Mouse (Mus musculus) embryonic fibroblast, embryonic 13.5 days (primary cell): ENCODE results near the gene Vdr. TPM values are rescaled to one million over a fixed set of nuclear protein-coding genes. Genes with fewer than 3 reads are reported as not detected.

ENCODE experiments used
- H3K27ac ChIP-seq: 2 replicates; pipeline ENCODE4 v1.5.1; 2012; ENCODE audit warnings: low read length, control low read depth, inconsistent platforms; ENCODE audit not compliant: insufficient read depth
- H3K4me1 ChIP-seq: 2 replicates; pipeline ENCODE4 v1.6.1; 2011; ENCODE audit warnings: low read length; ENCODE audit not compliant: control insufficient read depth, insufficient read depth
- H3K4me3 ChIP-seq: 2 replicates; pipeline ENCODE4 v1.5.1; 2011; ENCODE audit warnings: mild to moderate bottlenecking, control low read depth, low read length; ENCODE audit not compliant: insufficient read depth
- CTCF ChIP-seq: IDR thresholded peaks from 2 replicates; pipeline ENCODE4 v1.5.1; 2011; ENCODE audit warnings: mild to moderate bottlenecking, control low read depth, low read length, moderate library complexity, borderline replicate concordance; ENCODE audit not compliant: insufficient read depth
- POLR2A ChIP-seq: IDR thresholded peaks from 2 replicates; pipeline ENCODE4 v1.6.1; 2011; ENCODE audit warnings: low read depth, mild to moderate bottlenecking, control low read depth, low read length, moderate library complexity
- polyA plus RNA-seq: library from polyadenylated mRNA; stranded (reverse); fragments of >200 nt; gene quantifications from 2 replicates; pipeline ENCODE4 v1.2.4, GENCODE M21; 2011; ENCODE audit warnings: low read depth; ENCODE audit not compliant: missing spikeins, insufficient read length

Gene Vdr
- polyA plus RNA-seq, 1 experiment: 4.8 TPM

- H3K4me1 ChIP-seq: peaks cover 19% of the 10 kb centered on the region
- TF ChIP-seq CTCF (no peak), POLR2A (no peak; the same call in none of the 2 replicates)
- peak overlapping the region; percentile 97 for H3K4me3 ChIP-seq
- peak overlapping the region; percentile 97 for H3K27ac ChIP-seq
Observed at GRCm38 (mm10) chr15:97831987-97832640, 78.3 kb downstream of the Vdr start.

DNA sequence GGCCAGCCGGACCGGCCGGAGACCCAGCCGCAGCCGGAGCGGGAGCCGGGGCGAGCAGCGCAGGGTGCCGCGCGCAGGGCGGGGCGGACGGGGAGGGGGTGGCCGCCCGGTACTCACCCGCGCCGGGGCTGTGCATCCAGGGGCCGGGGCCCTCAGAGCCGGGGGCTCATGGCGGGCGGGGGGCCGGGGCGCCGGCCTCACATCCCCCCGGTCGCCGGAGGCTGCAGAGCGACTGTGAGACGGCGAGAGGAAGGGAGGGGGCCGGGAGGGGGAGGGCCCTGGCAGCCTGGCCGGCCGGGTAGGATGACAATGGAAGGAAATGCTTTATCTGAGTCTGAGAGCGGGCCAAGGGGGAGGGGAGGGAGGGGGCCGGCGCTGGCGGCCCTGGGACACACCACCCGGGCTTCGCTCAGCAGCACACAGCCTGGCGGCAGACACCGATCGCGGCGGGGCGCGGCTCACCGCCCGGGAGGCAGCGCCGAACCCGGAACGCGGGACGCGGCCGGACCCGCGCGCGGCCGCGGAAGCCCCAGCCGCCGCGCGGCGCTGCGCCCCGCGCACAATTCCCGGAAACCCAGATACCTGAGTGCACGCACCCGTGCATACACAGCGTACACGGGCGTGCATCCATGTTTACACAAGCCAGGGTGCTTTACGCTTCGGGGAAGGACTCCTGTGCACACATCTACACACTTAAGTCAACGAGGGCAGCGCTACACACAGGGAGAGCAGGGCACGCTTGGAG is 79.0 kb downstream of the Vdr start:
- H3K4me3 ChIP-seq: peak overlapping the region; percentile 97
- H3K27ac ChIP-seq: peak overlapping the region; percentile 97
- peaks cover 24% of the 10 kb centered on the region for H3K4me1 ChIP-seq
- peak; percentile 63 for TF ChIP-seq POLR2A
- no peak for TF ChIP-seq CTCF

DNA sequence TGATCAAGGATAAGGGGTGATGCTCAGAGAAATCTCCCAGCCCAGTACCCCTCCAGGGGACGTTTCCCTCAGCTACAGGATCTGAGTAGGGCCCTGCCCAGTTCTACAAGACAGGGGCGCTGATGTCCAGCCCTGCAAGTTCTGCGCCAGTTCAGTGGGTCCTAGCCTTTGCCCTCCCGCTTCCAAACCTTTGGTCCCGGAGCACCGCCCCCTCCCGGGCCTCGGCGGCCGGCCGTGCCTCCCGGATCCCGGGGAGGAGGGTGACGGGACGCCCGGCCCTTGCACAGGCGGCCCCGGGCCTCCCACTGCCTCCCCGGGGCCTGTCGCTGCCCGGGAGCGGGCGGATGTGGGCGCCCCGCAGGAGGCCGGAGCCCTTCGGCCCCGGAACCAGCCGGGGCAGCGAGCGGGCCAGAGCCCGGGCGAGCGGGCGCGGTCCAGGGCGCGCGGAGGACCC is 79.6 kb downstream of the Vdr start:
- Histone ChIP-seq H3K4me3 (peak overlapping the region; percentile 97), H3K27ac (peak overlapping the region; percentile 86), H3K4me1 (peaks cover 24% of the 10 kb centered on the region)
- TF ChIP-seq POLR2A (no peak; the same call in 1 of the 2 replicates), CTCF (no peak)

- Histone ChIP-seq H3K27ac (peak overlapping the region; percentile 86), H3K4me1 (peaks cover 24% of the 10 kb centered on the region)
- TF ChIP-seq CTCF: no peak
- TF ChIP-seq POLR2A: 0 out of 2 replicates have a peak, but pooled peaks have one; percentile 9
Observed at GRCm38 (mm10) chr15:97830253-97830787, 80.1 kb downstream of the Vdr start.

GRCm38 (mm10) chr15:97829432-97829831 is 81.0 kb downstream of the Vdr start:
- H3K4me1 ChIP-seq: peaks cover 29% of the 10 kb centered on the region
- H3K4me3 ChIP-seq: peak overlapping the region; percentile 97
- TF ChIP-seq CTCF (no peak), POLR2A (no peak)
- H3K27ac ChIP-seq: peak overlapping the region; percentile 20

More at GRCm38 (mm10) chr15:97830253-97830787, 80.1 kb downstream of the Vdr start:
- H3K4me3 ChIP-seq: peak overlapping the region; percentile 97

DNA sequence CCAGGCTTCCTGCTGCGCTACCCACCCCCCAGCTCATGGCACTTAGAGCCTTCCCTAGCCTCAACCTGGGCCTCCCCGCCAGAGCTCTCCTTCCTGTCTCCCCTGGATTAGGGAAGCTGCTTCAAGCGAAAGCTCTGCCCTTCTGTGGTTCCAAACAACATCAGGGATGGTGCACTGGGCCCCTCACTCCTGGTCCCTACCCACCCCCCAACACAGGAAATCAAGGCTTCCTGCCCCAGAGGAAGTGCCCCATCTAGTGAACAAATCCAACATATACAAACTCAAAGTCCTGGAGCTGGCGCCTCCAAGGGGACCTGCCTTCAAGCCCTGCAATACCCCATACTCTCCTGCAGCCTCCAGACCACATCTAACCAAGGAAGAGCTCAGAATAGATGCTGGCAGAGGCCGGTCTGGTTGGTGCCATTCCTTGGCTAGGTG is 81.5 kb downstream of the Vdr start:
- Histone ChIP-seq H3K4me3 (peak overlapping the region; percentile 97), H3K27ac (peak overlapping the region; percentile 36), H3K4me1 (peaks cover 33% of the 10 kb centered on the region)
- no peak for TF ChIP-seq POLR2A
- TF ChIP-seq CTCF: no peak

GRCm38 (mm10) chr15:97828221-97828842 is 82.1 kb downstream of the Vdr start:
- TF ChIP-seq POLR2A: no peak
- TF ChIP-seq CTCF: no peak

GRCm38 (mm10) chr15:97827401-97827800 is 83.0 kb downstream of the Vdr start:
- TF ChIP-seq POLR2A (no peak), CTCF (no peak)
- peaks cover 39% of the 10 kb centered on the region for H3K4me1 ChIP-seq
- H3K27ac ChIP-seq: no peak overlapping the region
- no peak overlapping the region for H3K4me3 ChIP-seq

More at GRCm38 (mm10) chr15:97828221-97828842, 82.1 kb downstream of the Vdr start:
- Histone ChIP-seq H3K27ac (peak overlapping the region; percentile 36), H3K4me1 (peaks cover 39% of the 10 kb centered on the region), H3K4me3 (peak overlapping the region; percentile 97; the same call in 1 of the 2 replicates)

DNA sequence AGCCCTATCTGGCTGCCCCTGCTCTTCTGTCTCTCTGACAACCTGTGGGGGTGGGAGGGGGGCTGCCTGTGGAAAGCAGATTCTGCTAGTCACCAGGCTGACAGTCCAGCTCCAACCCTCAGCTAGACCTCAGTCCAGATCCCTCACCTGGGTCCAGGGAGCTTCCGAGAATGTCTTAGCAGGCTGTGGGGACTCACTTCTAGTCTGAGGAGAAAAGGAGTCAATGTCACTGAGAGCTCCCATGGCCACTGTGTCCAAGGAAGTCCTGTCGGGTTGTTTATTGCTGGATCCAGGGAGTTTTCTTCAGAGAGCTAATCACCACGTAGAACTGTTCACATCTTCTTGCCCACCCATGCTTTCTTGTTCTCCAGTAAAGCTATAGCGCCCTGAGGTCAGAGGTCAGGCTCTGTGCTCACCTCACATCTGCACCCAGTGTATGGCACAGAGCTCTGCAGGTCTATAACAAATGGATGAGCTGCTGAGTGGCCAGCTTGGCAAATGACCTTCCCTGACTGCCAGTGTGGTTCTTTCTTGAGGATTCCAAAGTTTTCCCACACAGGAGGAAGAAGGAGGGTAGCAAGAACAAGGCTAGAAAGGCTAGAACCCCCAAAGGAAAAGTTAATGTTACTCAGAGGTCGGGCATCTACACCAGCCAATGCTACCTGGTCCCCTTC is 83.7 kb downstream of the Vdr start:
- Histone ChIP-seq H3K27ac (peak overlapping the region; percentile 83), H3K4me3 (no peak overlapping the region), H3K4me1 (peaks cover 44% of the 10 kb centered on the region)
- TF ChIP-seq CTCF (no peak), POLR2A (no peak)
